Mouse (Mus musculus) left cerebral cortex, postnatal 14 days (tissue): Measurements from ENCODE around the gene Mcf2l. TPM values are rescaled to one million over a fixed set of nuclear protein-coding genes. Genes with fewer than 3 reads are reported as not detected.

ENCODE experiments used
- DNase-seq, 2 experiments: peaks; one replicate each; pipeline ENCODE4 v3.0.0; 2021 to 2022; ENCODE audit warnings: low spot score in 2 of 2, mixed read lengths in 1 of 2
- intact Hi-C: fragments of 180-260 bp; cut with DNase I; formaldehyde crosslinking; loops from one replicate; pipeline ENCODE4 v1.15.1; 2025
- microRNA-seq, 2 experiments: library from miRNA; unstranded; fragments of <30 nt; microRNA quantifications; one replicate each; pipeline ENCODE4 v1.2.0; 2022
- total RNA-seq, 2 experiments: library from RNA; stranded (reverse); gene quantifications; 2 replicates each; pipeline ENCODE4 v1.2.3; 2021

Gene Mcf2l
- total RNA-seq, 2 experiments from 2014 or later = 249 to 271 TPM

DNA sequence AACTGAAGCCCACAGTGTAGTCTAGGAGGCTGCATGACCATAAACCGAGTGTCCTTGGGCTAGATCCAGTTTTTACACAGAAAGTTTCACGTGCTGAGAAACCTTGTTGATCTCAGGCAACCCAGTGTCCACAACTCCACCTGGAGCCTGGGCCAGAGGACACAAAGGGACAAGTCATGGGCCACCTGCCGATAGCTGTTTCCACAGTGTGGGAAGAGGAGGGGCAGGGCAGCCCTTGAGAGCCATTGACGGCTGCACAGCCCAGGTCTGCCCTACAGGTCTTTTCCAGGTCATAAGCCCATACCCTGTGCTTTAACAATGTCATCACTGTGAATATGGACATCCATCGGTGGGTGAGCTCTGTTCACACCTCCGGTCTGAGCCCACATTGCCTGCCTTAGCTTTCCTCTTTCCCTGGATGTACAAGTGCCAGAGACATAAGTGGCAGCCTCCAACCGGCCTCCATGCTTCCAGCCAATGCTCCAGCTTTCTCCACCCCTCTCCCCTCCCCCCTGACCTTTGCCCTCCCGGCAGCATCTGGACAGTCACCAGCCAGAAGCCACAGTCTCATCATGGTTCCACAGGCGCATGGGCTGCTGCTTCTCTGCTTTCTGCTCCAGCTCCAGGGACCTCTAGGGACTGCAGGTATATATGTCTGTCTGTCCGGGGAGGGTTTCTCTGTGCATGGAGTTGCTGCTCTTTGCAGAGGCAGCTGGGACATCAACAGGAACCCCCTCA is 152.1 kb downstream of the Mcf2l start, which contains the start of gene F7:
TSS of gene F7 (plus strand) at position 548 of the 738 bp plus-strand sequence.
- intact Hi-C loops = no loop called here
- DNase-seq = no peak

DNA sequence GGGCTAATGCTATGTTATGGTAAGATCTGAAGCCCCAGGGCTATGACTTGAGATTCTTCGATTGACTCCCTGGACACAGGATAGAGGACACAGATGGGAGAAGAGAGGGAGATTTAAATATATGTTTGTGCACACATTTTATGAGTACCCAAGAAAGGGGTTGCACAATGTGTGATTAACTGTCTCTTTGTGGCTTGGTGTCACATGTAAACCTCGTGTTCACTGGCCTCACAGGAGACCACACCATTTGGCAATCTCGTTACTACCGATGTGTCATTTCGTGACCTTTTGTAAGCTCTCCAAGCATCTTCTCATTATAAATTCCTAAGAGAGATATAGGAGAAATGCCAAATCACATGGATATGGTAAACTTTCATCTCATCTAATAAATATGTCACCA is 154.0 kb downstream of the Mcf2l start:
- DNase-seq = no peak
- intact Hi-C loops = no loop called here

DNA sequence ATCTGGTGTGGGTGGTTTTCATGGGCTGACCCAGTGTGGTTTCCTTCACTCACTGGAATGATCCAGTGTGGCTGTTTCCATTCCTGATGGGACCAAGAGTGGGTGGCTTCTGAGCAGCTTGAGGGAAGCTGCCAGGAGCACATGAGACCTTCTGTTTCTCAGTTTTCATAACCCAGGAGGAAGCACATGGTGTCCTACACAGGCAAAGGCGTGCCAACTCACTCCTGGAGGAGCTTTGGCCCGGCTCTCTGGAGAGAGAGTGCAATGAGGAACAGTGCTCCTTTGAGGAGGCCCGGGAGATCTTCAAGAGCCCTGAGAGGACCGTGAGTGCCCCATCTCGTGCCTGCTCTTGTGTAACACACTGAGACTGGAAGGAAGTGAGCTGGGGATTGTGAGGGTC is 154.9 kb downstream of the Mcf2l start:
- DNase-seq = peak; percentile 52 to 83

DNA sequence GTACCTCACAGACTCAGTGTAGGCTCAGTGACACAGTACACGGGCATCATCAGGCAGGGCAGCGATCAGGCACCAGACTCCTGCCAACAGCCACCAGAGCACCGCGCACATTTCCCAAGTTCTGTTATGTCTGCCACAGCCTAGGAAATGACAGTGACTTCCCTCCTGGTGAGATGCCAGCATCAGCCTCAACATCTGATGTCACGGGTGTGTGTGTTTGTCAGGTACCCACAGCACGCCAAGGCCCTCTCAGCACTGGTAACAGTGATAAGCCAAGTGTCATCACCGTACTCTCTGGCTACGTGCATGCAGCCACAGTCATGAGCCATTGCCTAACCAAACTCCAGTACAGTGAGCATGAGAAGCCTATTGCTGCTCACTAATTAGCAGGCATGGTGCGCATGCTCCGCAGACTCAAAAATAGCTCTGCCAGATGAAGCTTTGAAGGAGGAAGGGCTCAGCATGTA is 162.8 kb downstream of the Mcf2l start:
- intact Hi-C loops = no loop called here
- peak; percentile 45 to 72 for DNase-seq

More for the DNA sequence above, 154.9 kb downstream of the Mcf2l start:
- intact Hi-C loops = no loop called here

DNA sequence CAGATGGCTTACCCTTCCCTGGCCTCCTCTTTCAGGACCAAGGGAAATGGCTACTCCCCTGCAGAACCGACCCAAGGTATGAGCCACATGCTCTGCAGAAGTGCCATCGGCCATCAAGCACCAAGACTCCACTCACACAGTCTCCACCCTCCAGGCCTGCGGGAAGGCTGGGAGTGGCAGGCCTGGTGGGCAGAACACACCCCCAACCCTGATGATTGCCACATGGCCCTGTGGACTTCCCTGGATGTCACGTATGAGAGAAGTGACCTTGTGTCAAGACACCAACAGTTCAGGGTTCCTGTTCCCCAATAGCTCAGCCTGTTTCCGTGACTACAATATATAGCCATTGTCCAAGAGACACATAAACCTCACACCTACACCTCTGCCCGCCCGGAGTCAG is 163.4 kb downstream of the Mcf2l start, which contains the start of gene F10:
TSS of gene F10 (plus strand) at position 294 of the 400 bp plus-strand sequence.
- intact Hi-C loops = no loop called here
- no peak for DNase-seq

GRCm38 (mm10) chr8:13037569-13037968 is 164.0 kb downstream of the Mcf2l start:
- intact Hi-C loops = no loop called here
- DNase-seq = no peak

- intact Hi-C loops = no loop called here
- DNase-seq = no peak
These were observed 165.4 kb downstream of the Mcf2l start for GRCm38 (mm10) chr8:13039054-13039453.

DNA sequence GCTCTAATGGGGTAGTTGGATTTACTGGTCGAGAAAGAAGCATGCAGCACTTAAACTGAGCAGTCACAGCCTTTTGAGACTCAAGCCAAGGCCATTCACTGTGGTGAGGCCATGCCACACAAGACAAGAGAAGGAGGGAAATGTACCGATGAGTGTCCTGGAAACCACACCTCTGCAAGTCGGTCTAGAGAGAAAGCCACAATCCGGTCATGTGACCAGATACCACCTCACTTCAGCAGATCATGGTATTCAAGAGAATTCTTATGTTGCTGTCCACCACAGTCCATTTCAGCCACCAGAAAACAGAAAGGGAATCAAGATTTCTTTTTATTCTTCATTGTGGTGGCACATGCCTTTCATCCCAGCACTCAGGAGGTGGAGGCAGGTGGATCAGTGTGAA is 167.9 kb downstream of the Mcf2l start:
- no peak for DNase-seq
- intact Hi-C loops = no loop called here

DNA sequence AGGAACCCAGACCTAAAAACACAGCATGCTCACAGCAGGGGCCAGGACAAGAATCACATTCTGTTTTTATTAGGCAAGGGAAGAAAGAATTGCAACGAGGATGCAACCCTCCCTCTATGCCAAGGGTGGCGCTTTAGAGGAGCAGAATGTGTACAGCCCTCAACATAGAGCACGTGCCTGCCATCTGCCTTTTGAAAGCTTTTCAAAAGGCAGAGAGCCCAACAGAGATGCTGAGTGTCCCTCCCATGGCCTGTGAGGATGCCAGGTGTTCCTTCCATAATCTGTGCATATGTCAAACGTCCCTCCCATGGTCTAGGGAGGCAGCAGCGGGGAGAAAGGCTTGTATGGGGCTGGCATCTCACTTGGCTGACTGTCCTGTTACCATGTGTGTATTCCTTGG is 174.0 kb downstream of the Mcf2l start:
- intact Hi-C loops = no loop called here
- DNase-seq = no peak

GRCm38 (mm10) chr8:13050550-13050949 is 176.9 kb downstream of the Mcf2l start:
- DNase-seq = no peak
- intact Hi-C loops = no loop called here

DNA sequence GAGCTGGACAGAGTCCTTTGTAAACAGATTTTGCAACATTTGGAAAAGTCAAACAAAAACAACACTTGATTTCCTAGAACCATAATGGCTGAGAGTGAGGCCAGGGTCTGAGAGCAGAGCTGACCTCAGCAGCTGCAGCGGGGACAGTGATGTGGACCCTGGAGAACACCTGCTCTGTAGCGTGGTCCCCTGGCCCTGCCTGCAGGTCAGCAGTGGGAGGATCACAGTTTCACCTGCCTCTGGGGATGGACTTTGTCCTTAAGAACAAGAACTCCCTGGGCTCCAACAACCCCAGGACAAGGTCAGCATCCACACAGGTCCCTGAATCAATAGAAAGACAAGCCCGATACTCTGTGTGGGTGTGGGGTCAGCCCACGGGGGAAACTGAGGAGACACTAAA is 183.7 kb downstream of the Mcf2l start:
- intact Hi-C loops = no loop called here
- no peak for DNase-seq

DNA sequence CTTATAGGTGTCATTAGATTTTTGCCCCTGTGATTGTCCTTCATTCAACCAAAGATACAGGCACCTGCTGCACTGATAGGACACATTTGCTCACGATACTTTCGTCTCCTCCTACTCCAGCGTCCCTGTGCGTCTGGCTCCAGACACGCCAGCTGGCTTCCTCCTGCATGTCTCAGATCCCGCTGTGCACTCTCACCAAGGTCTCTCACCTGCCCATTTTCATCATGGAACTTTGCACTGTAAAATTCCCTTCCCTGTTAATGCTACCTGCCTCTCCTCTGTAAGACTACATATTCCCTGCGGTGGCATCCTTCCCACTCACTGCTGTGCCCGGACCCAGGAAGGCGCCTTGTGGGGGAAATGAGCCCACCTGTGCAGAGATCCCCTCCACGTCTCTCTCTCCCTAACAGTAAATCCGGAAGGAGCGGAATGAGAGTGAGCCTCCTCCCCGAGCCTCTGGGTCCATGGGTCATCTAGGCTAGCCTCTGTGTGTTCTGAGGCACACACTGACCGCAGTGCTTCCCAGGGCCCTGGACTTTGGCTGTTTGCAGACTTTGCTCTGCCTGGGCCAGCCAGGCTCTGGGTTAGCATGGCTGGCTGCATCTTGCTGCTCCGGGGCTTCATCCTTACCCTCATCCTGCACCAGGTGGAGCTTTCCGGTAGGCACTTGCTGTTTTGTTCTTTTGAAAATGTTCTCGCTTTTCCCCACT is 187.0 kb downstream of the Mcf2l start, which contains the start of gene Proz:
TSS of gene Proz (plus strand) at position 474 of the 710 bp plus-strand sequence.
- intact Hi-C loops = no loop called here
- DNase-seq = no peak

GRCm38 (mm10) chr8:13063112-13063511 is 189.5 kb downstream of the Mcf2l start:
- DNase-seq = no peak
- intact Hi-C loops = no loop called here

Small RNA genes lying within 50 kb of the gene (microRNA-seq; reads per million reads assigned to microRNA genes)
- 1.1 to 1.3 reads per million in 2 experiments for gene Gm38671

Other genes starting within 250 kb of the Mcf2l start
- gene Tubgcp3, start 201.6 kb upstream of the Mcf2l start, total RNA-seq = 10 to 100 TPM; 33.0 to 35.8 TPM
- 10 to 100 TPM; 43.9 to 45.9 TPM for gene Atp11a, start 116.8 kb upstream of the Mcf2l start, total RNA-seq
- under 1 TPM; 0.23 to 0.24 TPM for gene F7, start 152.2 kb downstream of the Mcf2l start, total RNA-seq
- not detected for gene F10, start 163.5 kb downstream of the Mcf2l start, total RNA-seq
- not detected for gene Proz, start 187.1 kb downstream of the Mcf2l start, total RNA-seq
- 10 to 100 TPM; 26.6 to 29.0 TPM for gene Pcid2, start 231.7 kb downstream of the Mcf2l start, total RNA-seq
- gene Cul4a, start 231.8 kb downstream of the Mcf2l start, total RNA-seq = 10 to 100 TPM; 56.2 to 59.6 TPM